Mouse (Mus musculus): ENCODE data around the gene Akap6. TPM values are rescaled to one million over a fixed set of nuclear protein-coding genes. Genes with fewer than 3 reads are reported as not detected.
"Not testable (repeated sequence)": the region's sequence is repeated elsewhere in the genome, so short reads cannot be mapped to it uniquely, and the experiment has no call there.

Akap6 gene
- polyA plus RNA-seq, 1 experiment from 2014 or later, result 28.7 TPM

DNA sequence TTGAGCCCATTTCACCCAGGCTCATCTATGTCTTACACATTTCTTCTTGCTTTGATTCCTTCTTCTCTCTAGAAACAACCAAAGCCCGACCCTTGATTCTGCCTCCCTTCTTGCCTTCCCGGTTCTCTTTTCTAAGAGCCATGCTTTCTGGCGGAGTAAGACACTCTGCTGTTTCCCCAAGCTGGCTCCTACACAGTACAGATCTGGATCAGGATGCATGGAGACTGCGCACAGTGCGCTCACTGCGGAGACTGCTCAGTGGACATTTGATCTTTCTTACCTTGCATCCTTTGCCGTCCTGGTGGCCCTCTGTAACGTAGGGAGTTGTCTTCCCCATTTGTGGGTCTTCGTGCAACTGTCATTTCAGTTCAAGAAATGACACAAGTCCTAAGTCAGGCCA is 20.0 kb downstream of the Akap6 start:
- no peak for ATAC-seq
- peaks cover 15% of the 10 kb centered on the region for H3K36me3 ChIP-seq
- no peaks in the 10 kb centered on the region for H3K9me3 ChIP-seq
- no peaks in the 10 kb centered on the region for H3K27me3 ChIP-seq
- no peak overlapping the region for H3K27ac ChIP-seq
- H3K4me3 ChIP-seq (replicated peaks), result no peak overlapping the region
- no peak overlapping the region for H3K4me2 ChIP-seq (replicated peaks)
- H3K9ac ChIP-seq (replicated peaks), result no peak overlapping the region
- 90% methylated on average over 9 of the region's 9 CpGs for WGBS
- H3K4me1 ChIP-seq (replicated peaks), result 0 out of 2 replicates have a peak, but pooled peaks cover 5% of the 10 kb centered on the region

DNA sequence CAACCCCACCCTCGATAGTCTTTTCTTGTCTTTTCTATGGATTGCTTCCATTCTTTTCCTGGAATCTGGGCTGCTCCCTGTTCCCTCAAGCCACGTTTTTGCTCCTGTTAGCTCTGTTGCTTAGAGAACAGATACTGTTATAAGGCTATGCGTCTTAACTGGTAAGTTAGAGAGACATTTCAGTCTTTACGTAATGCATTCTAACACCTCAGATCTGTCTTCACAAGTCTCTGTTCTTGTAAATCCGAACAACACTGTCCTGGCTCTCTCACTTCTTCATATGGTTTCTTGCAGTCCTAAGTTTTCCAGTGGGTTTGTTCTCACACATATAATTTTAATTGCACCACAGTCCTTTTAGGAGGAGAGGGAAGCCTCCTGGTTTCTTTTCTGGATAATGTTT is 20.5 kb downstream of the Akap6 start:
- 0 out of 2 replicates have a peak, but pooled peaks cover 5% of the 10 kb centered on the region for H3K4me1 ChIP-seq (replicated peaks)
- WGBS, result 86% methylated on average over 5 of the region's 5 CpGs

DNA sequence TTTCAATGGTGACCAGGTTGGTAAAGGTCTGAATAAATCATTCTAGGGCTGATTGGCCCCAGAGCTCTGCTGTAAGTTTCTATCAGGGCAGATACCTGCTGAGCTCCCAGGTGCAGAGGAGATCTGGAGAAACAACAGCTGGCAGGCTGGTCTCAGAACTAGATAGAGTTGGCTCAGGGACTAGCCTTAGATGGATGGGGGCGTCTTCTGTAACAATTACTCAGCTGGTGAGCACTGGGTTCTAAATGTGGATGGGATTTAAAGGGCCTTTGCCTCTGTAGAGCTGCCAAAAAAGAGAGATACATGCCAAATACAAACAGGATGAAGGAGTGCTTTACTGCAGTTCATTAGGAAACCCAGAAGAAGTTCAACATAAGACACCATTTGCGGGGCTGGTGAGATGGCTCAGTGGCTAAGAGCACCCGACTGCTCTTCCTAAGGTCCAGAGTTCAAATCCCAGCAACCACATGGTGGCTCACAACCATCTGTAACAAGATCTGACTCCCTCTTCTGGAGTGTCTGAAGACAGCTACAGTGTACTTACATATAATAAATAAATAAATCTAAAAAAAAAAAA is 24.9 kb downstream of the Akap6 start:
- H3K9me3 ChIP-seq; ATAC-seq; H3K36me3 ChIP-seq; H3K4me2 ChIP-seq (replicated peaks); H3K4me3 ChIP-seq (replicated peaks); H3K9ac ChIP-seq (replicated peaks); H3K27me3 ChIP-seq; H3K27ac ChIP-seq: not testable (repeated sequence)
- WGBS, result 69% methylated on average over 3 of the region's 3 CpGs
- peaks cover 14% of the 10 kb centered on the region for H3K4me1 ChIP-seq (replicated peaks)

More for the DNA sequence above, 20.5 kb downstream of the Akap6 start:
- Histone ChIP-seq H3K27ac (no peak overlapping the region), H3K9me3 (no peaks in the 10 kb centered on the region), H3K27me3 (no peaks in the 10 kb centered on the region), H3K4me3 (replicated peaks) (no peak overlapping the region), H3K9ac (replicated peaks) (no peak overlapping the region), H3K4me2 (replicated peaks) (no peak overlapping the region), H3K36me3 (peaks cover 11% of the 10 kb centered on the region)
- ATAC-seq, result no peak

DNA sequence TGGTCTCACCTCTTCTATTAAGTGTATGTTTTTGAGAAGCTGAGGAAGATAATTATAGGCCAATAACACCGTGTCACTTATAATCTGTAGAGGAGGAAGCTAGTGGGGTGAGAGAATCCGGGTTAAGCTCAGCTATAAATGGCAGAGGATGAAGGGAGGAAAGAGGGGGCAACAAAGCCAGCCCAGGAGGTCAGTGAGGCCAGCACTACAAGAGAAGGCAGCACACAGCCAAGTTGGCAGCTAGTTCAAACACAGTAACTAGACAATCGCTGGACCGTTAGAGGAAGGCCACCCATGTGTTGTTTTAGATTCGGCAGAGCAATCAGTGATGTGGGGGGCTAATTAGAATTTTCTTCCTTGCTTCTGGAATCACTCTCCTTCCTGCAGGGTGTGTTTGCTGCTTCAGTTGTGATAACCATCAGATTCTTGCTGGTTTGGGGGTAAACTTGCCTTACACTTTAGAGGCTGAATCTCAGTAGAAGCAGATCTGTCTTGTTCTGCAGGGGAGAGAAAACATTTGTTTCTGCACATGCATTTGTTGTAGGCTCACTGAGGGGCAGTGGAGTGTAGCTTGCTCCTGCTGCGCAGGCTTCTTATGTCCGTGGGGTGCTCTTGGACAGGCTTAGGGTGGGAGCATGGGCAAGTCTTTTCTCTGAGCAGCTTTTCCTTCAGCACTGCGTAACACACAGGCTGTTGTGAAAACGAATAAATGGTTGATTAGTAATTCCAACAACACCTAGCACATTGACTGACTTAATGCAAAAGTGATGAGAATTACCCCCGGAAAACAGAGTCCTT is 27.4 kb downstream of the Akap6 start:
- no peak for ATAC-seq
- Histone ChIP-seq H3K9ac (replicated peaks) (no peak overlapping the region), H3K36me3 (no peaks in the 10 kb centered on the region; the same call in 1 of the 2 replicates), H3K4me1 (replicated peaks) (peaks cover 14% of the 10 kb centered on the region), H3K4me3 (replicated peaks) (no peak overlapping the region), H3K9me3 (0 out of 2 replicates have a peak, but pooled peaks cover 4% of the 10 kb centered on the region), H3K4me2 (replicated peaks) (no peak overlapping the region), H3K27ac (no peak overlapping the region), H3K27me3 (no peaks in the 10 kb centered on the region)
- WGBS, result 42% methylated on average over 10 of the region's 10 CpGs

DNA sequence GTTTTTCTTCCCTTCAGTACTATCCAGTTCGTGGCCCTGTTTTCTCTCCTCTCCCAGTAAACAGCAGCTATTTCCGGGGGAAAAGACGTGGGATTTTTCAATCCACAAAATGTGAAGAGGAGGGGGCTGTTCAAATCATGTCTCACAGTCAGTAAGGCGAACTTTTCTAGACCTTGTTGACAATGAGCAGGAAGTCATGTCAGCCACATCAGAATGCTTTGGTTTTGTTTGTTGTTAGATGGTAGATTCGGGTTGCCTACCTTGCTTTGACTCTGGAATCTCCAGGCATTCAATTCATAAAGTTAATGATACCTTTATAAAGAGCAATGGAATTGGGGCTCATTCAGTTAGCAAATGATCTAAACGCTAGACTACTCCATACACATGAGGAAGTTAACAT is 30.2 kb downstream of the Akap6 start:
- Histone ChIP-seq H3K36me3 (no peaks in the 10 kb centered on the region; the same call in 1 of the 2 replicates), H3K9me3 (0 out of 2 replicates have a peak, but pooled peaks cover 4% of the 10 kb centered on the region), H3K4me2 (replicated peaks) (no peak overlapping the region), H3K9ac (replicated peaks) (no peak overlapping the region), H3K27ac (no peak overlapping the region), H3K4me3 (replicated peaks) (no peak overlapping the region), H3K4me1 (replicated peaks) (peaks cover 9% of the 10 kb centered on the region), H3K27me3 (no peaks in the 10 kb centered on the region)
- no peak for ATAC-seq
- 90% methylated on average over 6 of the region's 6 CpGs for WGBS

DNA sequence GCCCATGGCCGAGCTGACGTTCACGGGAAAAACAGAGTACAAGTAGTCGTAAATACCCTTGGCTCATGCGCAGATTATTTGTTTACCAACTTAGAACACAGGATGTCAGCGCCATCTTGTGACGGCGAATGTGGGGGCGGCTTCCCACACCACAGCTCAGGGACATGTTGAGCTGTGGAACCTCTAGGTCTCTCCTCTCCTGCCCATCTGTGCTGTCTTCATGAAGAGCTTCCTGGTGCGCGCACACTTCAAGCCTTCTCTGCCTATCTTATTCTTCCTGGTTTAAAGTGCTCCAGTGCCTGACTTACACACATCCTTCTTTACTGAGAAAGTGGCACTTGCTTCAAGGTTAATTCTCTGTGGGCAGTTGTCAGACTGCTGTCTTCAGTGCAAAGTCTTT is 36.0 kb downstream of the Akap6 start:
- not testable (repeated sequence) for H3K9me3 ChIP-seq; H3K4me1 ChIP-seq (replicated peaks); ATAC-seq; H3K4me3 ChIP-seq (replicated peaks); H3K9ac ChIP-seq (replicated peaks); H3K27ac ChIP-seq; H3K27me3 ChIP-seq; H3K4me2 ChIP-seq (replicated peaks)
- H3K36me3 ChIP-seq, result peaks cover 14% of the 10 kb centered on the region
- 96% methylated on average over 7 of the region's 11 CpGs for WGBS

DNA sequence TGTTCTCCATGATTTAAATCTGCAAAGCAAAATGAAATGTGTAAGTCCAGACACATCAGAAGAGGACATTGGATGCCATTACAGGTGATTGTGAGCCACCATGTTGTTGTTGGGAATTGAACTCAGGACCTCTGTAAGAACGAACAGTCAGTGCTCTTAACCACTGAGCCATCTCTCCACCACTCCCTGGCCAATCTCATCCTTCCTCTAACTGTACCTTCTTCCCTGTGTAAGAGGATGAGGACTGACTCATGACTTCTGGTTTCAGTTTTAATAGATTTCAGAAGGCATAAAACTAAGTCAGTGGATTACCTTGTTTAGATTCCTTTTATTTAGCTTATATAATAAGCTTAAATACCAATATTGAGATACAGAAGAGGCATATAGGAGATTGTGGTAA is 38.0 kb downstream of the Akap6 start:
- peaks cover 14% of the 10 kb centered on the region for H3K36me3 ChIP-seq
- no peaks in the 10 kb centered on the region for H3K27me3 ChIP-seq
- no peak overlapping the region for H3K4me2 ChIP-seq (replicated peaks)
- H3K9ac ChIP-seq (replicated peaks), result no peak overlapping the region
- H3K27ac ChIP-seq, result no peak overlapping the region
- 95% methylated on average over 1 of the region's 1 CpGs for WGBS
- no peaks in the 10 kb centered on the region for H3K9me3 ChIP-seq
- no peaks in the 10 kb centered on the region for H3K4me1 ChIP-seq (replicated peaks)
- no peak for ATAC-seq
- H3K4me3 ChIP-seq (replicated peaks), result no peak overlapping the region

DNA sequence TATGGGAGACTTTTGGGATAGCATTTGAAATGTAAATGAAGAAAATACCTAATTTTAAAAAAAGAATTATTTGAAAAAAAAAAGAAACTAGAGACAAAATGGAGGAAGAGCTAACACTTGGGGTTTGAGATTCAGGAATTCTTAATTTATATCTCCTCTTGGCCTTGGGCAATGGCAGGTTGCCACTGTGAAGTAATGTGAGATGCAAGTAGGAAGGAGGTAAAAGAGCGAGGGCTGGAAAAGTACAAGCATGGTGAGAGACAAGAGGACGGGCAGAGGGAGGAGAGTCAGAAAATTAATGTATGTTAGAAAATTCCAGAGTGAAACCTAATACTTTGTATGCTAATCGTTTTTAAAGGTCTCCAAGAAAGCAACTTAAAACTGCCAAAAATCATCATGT is 40.1 kb downstream of the Akap6 start:
- no peaks in the 10 kb centered on the region for H3K4me1 ChIP-seq (replicated peaks)
- H3K9me3 ChIP-seq, result no peaks in the 10 kb centered on the region
- H3K4me2 ChIP-seq (replicated peaks), result no peak overlapping the region
- H3K27ac ChIP-seq, result no peak overlapping the region
- no peak overlapping the region for H3K9ac ChIP-seq (replicated peaks)
- ATAC-seq, result no peak
- H3K4me3 ChIP-seq (replicated peaks), result no peak overlapping the region
- H3K27me3 ChIP-seq, result no peaks in the 10 kb centered on the region
- peaks cover 14% of the 10 kb centered on the region for H3K36me3 ChIP-seq
- WGBS, result 92% methylated on average over 3 of the region's 3 CpGs

DNA sequence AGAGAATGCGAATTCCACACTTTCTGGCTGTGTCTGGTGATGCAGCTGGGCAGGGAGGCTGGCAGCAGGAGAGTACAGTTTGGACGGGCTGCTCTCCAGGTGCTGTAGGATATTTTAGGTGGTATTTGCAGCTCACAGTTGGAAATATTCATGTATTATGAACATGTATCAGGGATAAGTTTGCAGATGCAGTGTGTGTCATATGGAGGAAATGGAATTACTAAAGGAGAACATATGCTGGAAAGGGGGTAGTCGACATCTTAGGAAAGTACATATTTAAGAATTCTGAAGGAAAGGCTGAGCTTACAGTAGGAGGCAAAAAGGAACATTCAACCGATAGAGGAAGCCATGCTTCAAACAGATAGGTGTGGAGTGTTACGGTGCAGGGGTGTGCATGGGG is 42.6 kb downstream of the Akap6 start:
- H3K4me3 ChIP-seq (replicated peaks), result no peak overlapping the region
- H3K27ac ChIP-seq, result no peak overlapping the region
- ATAC-seq, result no peak
- no peak overlapping the region for H3K4me2 ChIP-seq (replicated peaks)
- H3K4me1 ChIP-seq (replicated peaks), result 0 out of 2 replicates have a peak, but pooled peaks cover 3% of the 10 kb centered on the region
- H3K36me3 ChIP-seq, result peaks cover 3% of the 10 kb centered on the region; the same call in 1 of the 2 replicates
- no peaks in the 10 kb centered on the region for H3K9me3 ChIP-seq
- H3K27me3 ChIP-seq, result no peaks in the 10 kb centered on the region
- WGBS, result 91% methylated on average over 5 of the region's 5 CpGs
- no peak overlapping the region for H3K9ac ChIP-seq (replicated peaks)

DNA sequence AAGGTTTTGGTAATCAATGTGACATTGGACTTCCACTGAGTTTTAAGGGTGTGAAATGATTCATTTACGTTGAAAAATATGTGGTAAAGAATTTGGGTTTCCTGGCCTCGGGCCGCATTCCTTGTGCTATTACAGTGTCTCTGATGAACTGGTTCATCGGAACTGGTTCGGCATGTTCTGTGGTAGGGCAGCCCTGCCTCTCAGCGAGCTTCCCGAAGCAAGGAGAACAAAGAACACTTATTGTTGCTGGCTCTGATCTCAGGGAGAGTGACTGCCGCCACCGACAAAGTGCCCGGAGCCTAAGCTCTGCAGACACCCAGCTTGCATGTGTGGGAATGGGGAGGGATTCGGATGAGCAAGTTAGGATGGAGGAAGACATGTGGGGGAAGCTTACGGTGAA is 50.8 kb downstream of the Akap6 start:
- Histone ChIP-seq H3K4me2 (replicated peaks) (no peak overlapping the region), H3K4me1 (replicated peaks) (peaks cover 14% of the 10 kb centered on the region), H3K36me3 (no peaks in the 10 kb centered on the region), H3K4me3 (replicated peaks) (no peak overlapping the region), H3K27ac (no peak overlapping the region), H3K9ac (replicated peaks) (no peak overlapping the region), H3K27me3 (no peaks in the 10 kb centered on the region), H3K9me3 (no peaks in the 10 kb centered on the region)
- ATAC-seq, result no peak
- WGBS, result 53% methylated on average over 12 of the region's 12 CpGs

DNA sequence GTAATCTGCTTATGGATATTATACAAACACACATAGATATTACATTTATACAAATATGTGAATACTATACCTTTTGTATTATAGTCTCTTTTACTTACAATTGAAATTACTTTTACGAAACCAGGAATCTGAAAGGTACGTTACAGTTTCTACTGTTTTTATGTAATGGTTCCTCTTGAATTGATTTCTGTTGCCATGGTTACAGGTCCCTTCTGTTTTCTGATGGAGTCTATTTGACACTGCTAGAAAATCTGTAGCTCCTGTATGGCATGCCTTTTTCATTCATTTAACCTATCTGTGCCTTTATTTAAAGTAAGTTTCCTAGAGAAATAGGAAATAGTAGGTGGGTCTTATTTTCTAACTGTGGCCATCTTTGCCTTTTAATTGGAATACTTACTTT is 56.5 kb downstream of the Akap6 start:
- Histone ChIP-seq H3K4me1 (replicated peaks) (peaks cover 16% of the 10 kb centered on the region), H3K27me3 (no peaks in the 10 kb centered on the region), H3K4me2 (replicated peaks) (no peak overlapping the region), H3K4me3 (replicated peaks) (no peak overlapping the region), H3K36me3 (no peaks in the 10 kb centered on the region), H3K9ac (replicated peaks) (no peak overlapping the region), H3K27ac (peak overlapping the region; percentile 60; the same call in 1 of the 2 replicates), H3K9me3 (no peaks in the 10 kb centered on the region)
- ATAC-seq, result no peak
- 62% methylated on average over 2 of the region's 2 CpGs for WGBS

DNA sequence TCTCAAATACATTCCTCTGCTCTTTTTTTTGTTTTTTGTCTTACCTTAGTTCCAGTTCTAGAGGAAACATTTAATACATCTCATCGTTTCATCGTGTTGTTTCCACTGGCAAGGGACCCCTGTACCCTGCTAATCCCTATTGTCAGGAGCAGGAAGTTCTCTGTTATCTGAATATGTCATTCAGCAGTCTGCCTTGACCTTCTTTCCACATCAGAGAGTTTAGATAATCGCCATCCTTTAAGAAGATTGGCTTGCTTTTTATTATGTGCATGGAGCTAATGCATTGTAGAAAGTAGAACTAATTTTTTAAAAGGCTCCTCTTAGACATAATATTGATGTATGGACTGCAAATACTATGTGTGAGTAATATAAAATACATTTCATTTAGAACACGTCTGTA is 58.7 kb downstream of the Akap6 start:
- ATAC-seq, result no peak
- 9% methylated on average over 4 of the region's 4 CpGs for WGBS

More for the DNA sequence above, 58.7 kb downstream of the Akap6 start:
- Histone ChIP-seq H3K4me2 (replicated peaks) (no peak overlapping the region), H3K27ac (no peak overlapping the region), H3K36me3 (no peaks in the 10 kb centered on the region), H3K4me1 (replicated peaks) (peaks cover 16% of the 10 kb centered on the region), H3K9me3 (no peaks in the 10 kb centered on the region), H3K9ac (replicated peaks) (no peak overlapping the region), H3K4me3 (replicated peaks) (no peak overlapping the region), H3K27me3 (no peaks in the 10 kb centered on the region)

All from midbrain, embryonic 13.5 days (tissue).